Mouse (Mus musculus) kidney, adult 11 months (tissue): ENCODE data around the gene Osbpl3.

ENCODE experiments used
- DNase-seq: peaks from one replicate; pipeline ENCODE4 v3.0.0; 2022

Gene Osbpl3

DNA sequence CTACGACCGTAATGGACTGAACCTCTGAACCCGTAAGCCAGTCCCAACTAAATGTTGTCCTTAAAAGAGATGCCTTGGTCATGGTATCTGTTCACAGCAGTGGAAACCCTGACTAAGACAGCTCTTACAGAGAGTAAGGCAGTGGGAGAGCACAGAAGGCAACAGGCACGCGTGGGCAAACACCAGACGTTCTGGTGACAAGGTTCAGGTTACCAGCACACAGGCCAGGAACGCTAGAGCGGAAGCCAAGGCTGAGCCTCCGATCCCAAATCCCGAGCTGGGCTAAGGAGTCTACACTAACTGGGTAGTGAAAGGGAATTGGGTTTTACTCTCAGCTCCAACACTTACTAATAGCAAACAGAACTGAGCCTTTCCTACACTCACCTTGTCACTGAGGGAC lies 3.8 kb downstream of the Osbpl3 start:
- peak; percentile 41 for DNase-seq

- DNase-seq = peak; percentile 79
Observed at GRCm38 (mm10) chr6:50445616-50446015, 10.4 kb downstream of the Osbpl3 start.

GRCm38 (mm10) chr6:50440966-50441862 lies 14.8 kb downstream of the Osbpl3 start:
- DNase-seq = peak; percentile 49

GRCm38 (mm10) chr6:50440197-50440596 lies 15.8 kb downstream of the Osbpl3 start:
- no peak for DNase-seq

GRCm38 (mm10) chr6:50438900-50439299 lies 17.1 kb downstream of the Osbpl3 start:
- DNase-seq = peak; percentile 55

DNA sequence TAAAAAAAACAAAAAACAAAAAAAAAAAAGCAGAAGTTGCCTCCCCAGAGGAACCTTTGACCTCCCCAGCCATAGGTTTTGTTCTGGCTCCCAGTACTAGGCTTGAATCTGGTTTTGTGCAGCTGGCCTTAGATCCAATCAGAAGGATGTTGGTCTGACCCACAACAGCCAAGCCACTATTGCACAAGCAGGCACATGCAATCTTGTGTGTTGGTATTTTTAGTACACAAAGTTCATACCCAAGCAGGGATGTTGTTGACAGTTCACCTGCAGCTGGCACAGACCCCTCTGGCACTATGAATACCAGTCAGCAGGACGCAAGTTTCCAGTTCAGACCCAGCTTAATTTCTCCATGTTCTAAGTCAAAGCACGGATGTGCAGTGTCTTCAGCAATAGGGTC lies 18.2 kb downstream of the Osbpl3 start:
- no peak for DNase-seq

DNA sequence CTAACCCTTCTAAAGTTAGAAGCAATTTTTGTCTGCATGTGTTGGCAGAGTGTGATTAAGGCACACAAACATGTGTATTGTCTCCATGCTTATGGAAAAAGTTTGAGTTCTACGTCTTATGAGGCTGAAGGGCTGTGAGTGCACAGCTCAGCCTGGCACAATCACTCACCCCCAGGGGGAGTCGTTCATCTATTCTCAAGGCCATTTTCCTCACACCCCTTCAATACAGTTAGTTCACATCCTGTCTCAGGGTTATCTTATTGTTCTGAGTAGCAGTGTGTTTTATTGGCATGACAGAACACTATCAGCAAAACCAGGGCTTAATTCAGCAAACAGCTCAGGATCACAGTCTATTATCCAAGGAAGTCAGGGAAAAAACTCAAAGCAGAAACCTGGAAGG lies 19.3 kb downstream of the Osbpl3 start:
- no peak for DNase-seq

DNA sequence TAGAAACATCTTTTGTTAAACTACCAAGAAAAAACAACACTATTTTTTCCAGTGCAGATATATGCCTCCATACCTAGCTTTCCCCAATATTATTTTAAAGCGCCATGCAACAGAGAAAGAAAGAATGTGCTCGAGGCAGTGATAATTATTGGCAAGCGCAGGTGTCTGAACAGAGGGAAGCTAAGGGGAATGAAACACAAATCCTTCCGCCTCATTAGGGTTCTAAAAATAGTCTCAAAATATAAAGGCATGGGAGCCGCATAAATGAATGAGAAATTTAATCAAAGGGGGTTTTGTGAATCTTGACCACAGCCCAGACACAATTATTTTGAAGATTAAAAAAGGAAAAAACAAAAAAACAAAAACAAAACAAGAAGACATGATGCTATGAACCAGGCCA lies 23.5 kb downstream of the Osbpl3 start:
- no peak for DNase-seq

DNA sequence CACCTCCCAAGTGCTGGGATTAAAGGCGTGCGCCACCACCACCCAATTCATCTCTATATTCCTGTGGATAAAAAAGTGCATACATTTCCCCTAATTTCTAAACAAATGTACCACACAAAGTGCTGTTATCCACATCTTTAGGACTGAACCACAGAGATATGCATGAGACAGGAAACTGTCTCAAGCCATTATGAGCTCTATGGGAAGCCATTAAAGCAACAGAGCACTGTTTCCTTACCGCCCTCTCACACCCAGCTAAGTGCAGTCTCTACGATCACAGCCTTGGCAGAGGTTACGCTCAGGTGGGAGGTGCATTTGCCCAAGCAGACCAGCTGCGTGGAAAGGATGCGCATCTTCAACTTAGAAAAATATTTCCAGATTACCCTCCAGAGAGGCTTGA lies 26.7 kb downstream of the Osbpl3 start:
- DNase-seq = no peak

DNA sequence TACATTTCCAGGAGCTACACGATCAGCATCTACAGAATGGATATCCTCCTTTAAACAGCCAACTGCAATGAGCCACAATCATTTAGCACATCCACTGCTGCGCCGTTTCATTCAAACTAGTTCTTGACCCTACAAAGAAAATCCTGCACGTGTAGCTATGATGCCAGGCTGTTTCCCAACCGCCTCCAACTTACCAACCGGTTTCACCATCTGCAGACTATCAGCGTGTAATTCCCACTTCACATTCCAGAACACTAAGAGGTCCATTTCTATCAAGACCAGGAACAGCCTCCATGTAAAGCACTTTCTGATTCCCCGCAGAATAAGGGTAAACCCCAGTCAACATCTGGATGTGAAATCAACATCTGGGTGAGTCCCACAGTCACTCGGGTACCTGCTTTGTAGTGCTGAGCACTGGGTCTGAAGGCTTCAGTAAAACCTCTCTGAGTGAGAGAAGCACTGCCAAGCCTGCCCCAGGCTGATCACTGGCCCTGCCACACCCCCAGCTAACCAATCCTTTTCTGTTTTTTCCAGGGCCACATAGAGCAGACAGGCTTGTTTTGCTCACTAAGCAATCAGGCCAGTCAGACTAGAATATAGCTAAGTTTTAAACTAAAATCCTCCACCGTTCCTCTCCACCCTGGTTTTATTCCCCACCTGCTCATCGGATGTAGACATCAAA lies 28.8 kb downstream of the Osbpl3 start:
- DNase-seq = peak; percentile 41

DNA sequence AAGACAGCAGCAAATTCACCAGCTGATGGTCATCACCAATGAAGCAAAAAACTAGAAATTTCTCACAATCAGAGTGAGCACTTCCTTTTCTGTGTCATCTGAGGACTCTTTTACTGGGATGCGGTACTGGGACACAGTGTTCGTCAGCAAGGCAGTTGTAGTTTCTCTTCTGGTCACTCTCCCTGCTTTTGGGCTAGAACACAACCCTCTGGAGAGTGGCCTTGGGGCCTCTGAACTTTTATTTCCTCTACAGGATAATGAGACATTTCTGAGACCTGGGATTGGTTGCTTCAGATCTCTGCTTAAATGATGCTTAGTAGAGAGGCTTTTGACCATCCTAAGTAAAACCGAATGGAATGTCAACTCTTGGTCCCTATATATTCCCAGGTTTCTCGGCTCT lies 29.4 kb downstream of the Osbpl3 start:
- DNase-seq = no peak

GRCm38 (mm10) chr6:50424271-50424670 lies 31.7 kb downstream of the Osbpl3 start:
- no peak for DNase-seq

DNA sequence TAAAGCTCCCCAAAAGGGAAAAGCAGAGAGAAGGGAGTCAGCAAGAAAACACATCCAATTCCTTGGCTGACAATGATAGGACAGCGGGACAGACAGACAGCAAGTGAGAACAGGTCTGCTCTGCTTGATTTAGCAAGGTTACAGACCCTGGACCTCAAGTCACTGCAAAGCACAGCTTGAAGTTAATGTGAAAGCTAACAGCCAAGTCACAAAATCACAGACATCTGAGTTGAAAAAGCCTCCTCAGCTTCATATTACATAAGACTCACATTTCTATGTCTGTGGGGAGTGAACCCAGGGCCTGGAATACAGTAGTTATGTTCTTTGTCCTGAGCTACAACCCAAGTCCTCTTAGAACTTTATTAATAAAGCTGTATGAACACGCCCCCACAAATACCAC lies 35.6 kb downstream of the Osbpl3 start:
- DNase-seq = peak; percentile 74

DNA sequence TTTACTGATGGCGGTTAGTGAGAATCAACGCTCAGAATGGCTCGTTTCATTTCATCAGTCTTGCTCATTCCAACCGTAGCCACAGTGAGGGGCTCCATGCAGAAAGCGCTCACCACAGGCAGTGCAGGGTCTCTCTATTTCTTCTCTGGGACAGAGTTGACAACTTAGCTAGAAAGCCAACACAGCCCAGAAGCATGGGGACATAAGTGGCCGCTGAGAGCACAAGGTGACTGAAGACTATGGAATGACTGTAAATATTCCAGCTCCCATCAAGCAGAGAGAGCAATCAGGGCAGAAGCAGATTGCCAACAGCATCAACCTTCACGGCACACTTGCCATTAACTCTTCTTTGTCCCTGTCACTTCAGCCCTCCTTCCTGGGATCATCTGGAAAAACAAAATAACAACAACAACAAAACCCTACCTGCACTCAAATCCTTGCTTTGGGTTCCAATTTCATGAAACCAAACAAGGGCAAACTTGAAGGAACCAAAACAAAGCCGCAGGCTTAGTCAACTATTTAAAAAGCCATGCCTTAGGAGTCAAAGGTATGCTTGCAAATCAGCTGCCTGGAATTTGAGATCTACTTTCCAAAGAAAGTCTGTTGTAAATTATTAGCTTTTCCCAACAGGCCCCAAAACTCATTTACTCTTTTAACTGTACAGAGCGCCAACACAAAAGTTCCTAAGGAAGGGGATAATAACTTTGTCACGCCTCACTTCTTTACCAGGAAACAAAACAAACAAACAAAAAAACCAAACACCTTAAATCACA lies 36.3 kb downstream of the Osbpl3 start:
- peak; percentile 68 for DNase-seq

DNA sequence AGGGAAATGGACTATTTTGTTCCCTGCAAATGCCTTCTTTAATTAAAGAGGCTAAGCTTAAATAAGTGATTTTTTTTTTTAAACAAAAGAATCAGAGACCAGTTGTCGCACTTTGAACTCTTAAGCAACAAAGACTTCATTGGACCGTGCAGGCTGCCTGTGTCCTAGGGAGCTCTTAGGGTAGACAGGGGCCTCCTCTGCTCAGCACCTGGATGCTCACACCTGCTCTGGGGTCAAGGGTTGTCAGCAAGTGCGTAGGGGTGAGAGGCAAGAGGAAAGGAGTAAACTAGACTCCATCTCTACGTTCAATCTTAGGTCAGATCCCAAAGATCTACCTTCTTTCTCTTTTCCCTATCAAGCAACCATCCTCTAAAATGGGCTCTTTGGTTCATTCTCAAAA lies 37.0 kb downstream of the Osbpl3 start:
- peak; percentile 57 for DNase-seq

- DNase-seq = no peak
Observed at GRCm38 (mm10) chr6:50416854-50417253, 39.1 kb downstream of the Osbpl3 start.

GRCm38 (mm10) chr6:50415431-50415830 lies 40.6 kb downstream of the Osbpl3 start:
- no peak for DNase-seq

DNA sequence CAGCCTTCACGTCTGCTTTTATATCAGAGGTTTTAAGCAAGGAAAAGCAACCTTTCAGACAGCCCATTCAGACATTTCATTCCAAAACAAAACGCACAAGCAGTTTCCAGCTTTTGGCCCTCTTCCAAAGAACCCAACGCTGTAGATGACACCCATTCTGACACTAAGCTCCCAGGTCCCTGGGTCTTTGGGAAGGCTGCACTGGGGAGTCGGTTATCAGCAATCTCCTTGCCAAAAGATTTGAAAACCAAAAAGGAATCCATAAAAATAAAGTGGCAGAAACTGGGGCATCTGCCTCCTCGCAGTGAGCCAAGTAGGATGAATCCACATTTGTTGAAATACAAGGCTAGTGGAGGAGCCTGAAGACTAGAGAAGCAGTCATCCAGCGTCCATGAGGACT lies 41.5 kb downstream of the Osbpl3 start:
- no peak for DNase-seq

DNA sequence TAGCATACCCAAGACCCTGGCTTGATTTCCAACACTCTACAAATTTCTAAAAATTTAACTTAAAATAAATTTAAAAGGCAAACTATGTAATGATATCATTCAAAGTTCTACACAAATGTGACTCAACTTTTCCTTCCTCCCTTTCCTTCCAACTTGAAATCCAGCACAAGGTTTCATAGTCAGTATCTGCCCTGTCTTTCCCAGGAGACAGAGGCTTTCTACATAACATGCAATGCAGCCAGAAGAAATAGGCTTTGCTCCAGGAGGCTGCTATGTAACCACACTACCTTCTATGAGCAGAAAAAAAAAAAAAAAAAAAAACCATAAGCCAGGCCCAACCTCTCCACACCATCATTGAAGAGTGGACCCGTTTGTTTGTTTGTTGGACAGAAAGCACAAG lies 42.6 kb downstream of the Osbpl3 start:
- DNase-seq = no peak

DNA sequence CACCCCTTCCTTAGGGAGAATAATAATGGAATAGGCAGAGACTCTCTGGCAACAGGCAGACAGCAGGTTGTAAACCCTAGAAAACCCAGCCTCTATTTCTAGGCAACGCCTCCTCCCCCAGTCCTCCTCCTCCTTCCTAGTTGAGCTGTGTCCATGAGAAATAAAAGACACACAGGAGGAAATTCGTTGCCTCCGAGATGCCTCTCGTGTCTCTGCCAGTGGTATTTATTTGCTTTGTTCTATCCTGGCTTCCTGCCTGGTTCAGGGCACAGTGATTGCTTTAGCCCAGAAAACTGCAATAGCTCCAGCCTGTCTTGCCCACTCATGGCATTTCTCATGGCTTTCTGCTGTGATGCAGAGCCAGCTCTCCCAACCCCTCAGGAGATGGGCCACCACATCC lies 43.8 kb downstream of the Osbpl3 start:
- no peak for DNase-seq

DNA sequence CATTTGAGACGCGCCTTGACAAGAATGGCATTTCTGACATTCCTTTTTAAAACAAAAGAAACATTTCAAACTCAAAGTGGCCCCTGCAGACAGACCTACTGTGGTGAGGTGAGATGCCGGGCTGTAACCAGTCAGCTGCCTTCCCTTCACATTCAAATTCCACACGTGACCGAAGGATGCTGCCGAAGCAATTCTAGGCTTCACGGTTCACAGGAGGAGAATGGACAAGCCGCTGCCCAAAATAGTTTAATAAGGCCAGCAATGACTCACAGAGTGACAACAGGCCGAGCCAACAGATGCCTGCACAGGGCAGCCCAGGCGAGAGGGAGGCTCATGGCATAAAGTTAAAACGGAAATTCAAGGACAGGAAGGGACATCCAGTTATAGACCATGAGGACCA lies 51.3 kb downstream of the Osbpl3 start:
- DNase-seq = peak; percentile 87

GRCm38 (mm10) chr6:50403524-50403923 lies 52.5 kb downstream of the Osbpl3 start:
- DNase-seq = no peak

- DNase-seq = no peak
Observed at GRCm38 (mm10) chr6:50402872-50403271, 53.1 kb downstream of the Osbpl3 start.

GRCm38 (mm10) chr6:50400234-50400633 lies 55.8 kb downstream of the Osbpl3 start:
- no peak for DNase-seq
